In genomic region chr17:46143578-46144423, GRCm38 (mm10) we compare ENCODE assay signal across 8 mouse cellular contexts. TPM values are rescaled to one million over a fixed set of nuclear protein-coding genes. Genes with fewer than 3 reads are reported as not detected.
A peak's percentile ranks its signal among the peaks of the same experiment; 100 is the strongest.
DNase-seq lines count a peak whose midpoint lies in the region; ATAC-seq lines count a peak whose summit lies in the region.

Gene Rsph9, minus strand, starts transcription at chr17:46144216.

- H3K9me3 ChIP-seq in forebrain, embryonic 15.5 days = no peaks in the 10 kb centered on the region
- H3K9me3 ChIP-seq in liver, embryonic 16.5 days (replicated peaks; ENCODE audit: control insufficient read depth, low read length) = no peaks in the 10 kb centered on the region
- no peaks in the 10 kb centered on the region for H3K9me3 ChIP-seq in neural tube, embryonic 11.5 days (ENCODE audit: control insufficient read depth, low read length)

- peak within 1 kb of the TSS; percentile 35 for H3K27ac ChIP-seq in forebrain, embryonic 15.5 days (replicated peaks)
- H3K27ac ChIP-seq in liver, embryonic 16.5 days (ENCODE audit: low read length) = peak within 1 kb of the TSS; percentile 51
- H3K27ac ChIP-seq in neural tube, embryonic 11.5 days (ENCODE audit: low read depth, low read length) = no peak within 1 kb of the TSS

- intact Hi-C loops in heart, postnatal 10 days (cut with DNase I) = no loop called here

- DNase-seq in ovary, adult 18-20 months (ENCODE audit: low spot score) = peak; percentile 81
- DNase-seq in ovary, postnatal 10 days (ENCODE audit: low spot score) = no peak
- peak; percentile 85 to 90 for DNase-seq in heart, postnatal 10 days
- DNase-seq in kidney, postnatal 4 days = peak; percentile 89 to 92
- peak; percentile 82 for DNase-seq in neural tube, embryonic 11.5 days (ENCODE audit: low spot score)
- peak; percentile 88 for DNase-seq in testis, postnatal 10 days (ENCODE audit: low spot score)

- peak within 1 kb of the TSS; percentile 60 for H3K9ac ChIP-seq in forebrain, embryonic 15.5 days (replicated peaks)
- H3K9ac ChIP-seq in liver, embryonic 16.5 days (ENCODE audit: low read depth, low read length) = peak within 1 kb of the TSS; percentile 58
- H3K9ac ChIP-seq in neural tube, embryonic 11.5 days (ENCODE audit: low read length) = peak within 1 kb of the TSS; percentile 41

- 4% methylated on average over 37 of the region's 37 CpGs for WGBS in forebrain, embryonic 15.5 days
- WGBS in liver, embryonic 16.5 days (ENCODE audit: insufficient replicate concordance) = 8% methylated on average over 37 of the region's 37 CpGs
- WGBS in neural tube, embryonic 11.5 days = 9% methylated on average over 37 of the region's 37 CpGs

- peaks cover 23% of the 10 kb centered on the region for H3K36me3 ChIP-seq in forebrain, embryonic 15.5 days
- H3K36me3 ChIP-seq in liver, embryonic 16.5 days (ENCODE audit: control insufficient read depth, insufficient read depth) = peaks cover 32% of the 10 kb centered on the region
- H3K36me3 ChIP-seq in neural tube, embryonic 11.5 days (ENCODE audit: control insufficient read depth, insufficient read depth, low read length) = peaks cover 5% of the 10 kb centered on the region; the same call in 1 of the 2 replicates

- H3K4me2 ChIP-seq in forebrain, embryonic 15.5 days (replicated peaks) = peak within 1 kb of the TSS; percentile 86
- H3K4me2 ChIP-seq in liver, embryonic 16.5 days (ENCODE audit: low read depth, low read length) = peak within 1 kb of the TSS; percentile 88
- H3K4me2 ChIP-seq in neural tube, embryonic 11.5 days (ENCODE audit: low read depth) = peak within 1 kb of the TSS; percentile 82

- ATAC-seq in forebrain, embryonic 15.5 days (replicated peaks) = peak; percentile 97
- peak; percentile 96 for ATAC-seq in liver, embryonic 16.5 days (ENCODE audit: low read depth)
- peak; percentile 85 for ATAC-seq in neural tube, embryonic 11.5 days (ENCODE audit: insufficient read depth, low FRiP score, low TSS enrichment)

- H3K4me3 ChIP-seq in forebrain, embryonic 15.5 days = peak within 1 kb of the TSS; percentile 59
- peak within 1 kb of the TSS; percentile 59 for H3K4me3 ChIP-seq in liver, embryonic 16.5 days (ENCODE audit: low read depth, low read length)
- H3K4me3 ChIP-seq in neural tube, embryonic 11.5 days (ENCODE audit: low read depth, low read length) = peak within 1 kb of the TSS; percentile 46

- no peaks in the 10 kb centered on the region for H3K27me3 ChIP-seq in forebrain, embryonic 15.5 days
- no peaks in the 10 kb centered on the region for H3K27me3 ChIP-seq in liver, embryonic 16.5 days (ENCODE audit: control insufficient read depth, insufficient read depth, low read depth, low read length)
- H3K27me3 ChIP-seq in neural tube, embryonic 11.5 days (ENCODE audit: control insufficient read depth, insufficient read depth, low read length) = no peaks in the 10 kb centered on the region

- H3K4me1 ChIP-seq in forebrain, embryonic 15.5 days = peaks cover 16% of the 10 kb centered on the region
- peaks cover 19% of the 10 kb centered on the region for H3K4me1 ChIP-seq in liver, embryonic 16.5 days (ENCODE audit: control insufficient read depth, low read depth, low read length)
- peaks cover 7% of the 10 kb centered on the region; the same call in 1 of the 2 replicates for H3K4me1 ChIP-seq in neural tube, embryonic 11.5 days (ENCODE audit: control insufficient read depth, insufficient read depth, low read length)

RNA-seq across cellular contexts. Expression of gene Rsph9, which starts in this region (rescaled TPM):
- polyA plus RNA-seq in forebrain, embryonic 15.5 days (2015; fragmentation: Nextera tagmentation; extraction: Ambion mirVana) = 37.2 and 45.7 TPM in 2 replicates
- total RNA-seq in heart, postnatal 10 days (2021) = 1 to 10 TPM; 1.3 to 2.3 TPM
- 1.1 TPM in 2 replicates for polyA plus RNA-seq in liver, embryonic 16.5 days (2015; fragmentation: Nextera tagmentation; extraction: Ambion mirVana)
- polyA plus RNA-seq in neural tube, embryonic 11.5 days (2014; fragmentation: Nextera tagmentation; extraction: Ambion mirVana) = 8.9 and 12.6 TPM in 2 replicates
